Mouse (Mus musculus): ENCODE results near the gene Fancf.

Fancf gene

GRCm38 (mm10) chr7:51840515-51840914, 21.6 kb downstream of the Fancf start:
- peak; percentile 27 for DNase-seq (ENCODE audit: low read depth)

GRCm38 (mm10) chr7:51831917-51832316, 30.1 kb downstream of the Fancf start:
- peak; percentile 24 for DNase-seq (ENCODE audit: low read depth)

GRCm38 (mm10) chr7:51823562-51824338, 38.3 kb downstream of the Fancf start:
- DNase-seq (ENCODE audit: low read depth), result no peak

- DNase-seq (ENCODE audit: low read depth), result no peak
These were observed 40.6 kb downstream of the Fancf start for GRCm38 (mm10) chr7:51821467-51821866.

GRCm38 (mm10) chr7:51819891-51820290, 42.2 kb downstream of the Fancf start:
- peak; percentile 70 for DNase-seq (ENCODE audit: low read depth)

GRCm38 (mm10) chr7:51818251-51818974, 43.7 kb downstream of the Fancf start:
- DNase-seq (ENCODE audit: low read depth), result peak; percentile 69

- DNase-seq (ENCODE audit: low read depth), result no peak
These were observed 45.7 kb downstream of the Fancf start for GRCm38 (mm10) chr7:51816283-51816839.

GRCm38 (mm10) chr7:51815473-51816282, 46.4 kb downstream of the Fancf start:
- DNase-seq (ENCODE audit: low read depth), result peak; percentile 83

Measured in NIH3T3 (cell line).